Mouse (Mus musculus) embryonic fibroblast, embryonic 13.5 days (primary cell): ENCODE measurements around the gene Accs.

Experiments used
- CTCF ChIP-seq: IDR thresholded peaks from 2 replicates; pipeline ENCODE4 v1.5.1; 2011; ENCODE audit warnings: mild to moderate bottlenecking, control low read depth, low read length, moderate library complexity, borderline replicate concordance; ENCODE audit not compliant: insufficient read depth
- POLR2A ChIP-seq: IDR thresholded peaks from 2 replicates; pipeline ENCODE4 v1.6.1; 2011; ENCODE audit warnings: low read depth, mild to moderate bottlenecking, control low read depth, low read length, moderate library complexity

DNA sequence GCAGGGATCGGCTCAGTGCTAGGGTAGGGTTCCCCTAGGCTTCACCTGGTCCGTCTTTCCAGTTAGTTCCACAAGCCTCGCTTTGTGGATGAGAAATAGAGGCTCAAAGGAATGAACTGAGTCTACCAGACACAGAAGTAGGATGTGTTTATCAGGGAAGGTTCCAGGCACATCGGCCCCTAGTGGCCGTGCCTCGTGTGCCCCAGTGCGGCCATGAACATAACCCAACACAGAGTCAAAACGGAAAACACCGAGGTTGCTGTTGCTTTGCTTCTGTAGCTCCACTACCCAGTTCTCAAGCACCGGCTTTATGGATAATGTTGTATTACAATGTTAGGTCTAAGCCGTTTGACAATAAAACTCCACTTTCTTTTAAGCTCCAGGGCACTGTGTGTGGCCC, 18.8 kb upstream of the Accs start:
- TF ChIP-seq POLR2A: no peak
- no peak for TF ChIP-seq CTCF
